Mouse (Mus musculus): ENCODE measurements at regions not wholly inside any gene's neighbourhood (a gene's known extent, or its start where the extent isn't known, plus 50 kb on each side); places are given as distances from the start of the nearest gene placed in this dataset.

- 70% methylated on average over 15 of the region's 15 CpGs for WGBS
- Histone ChIP-seq H3K36me3 (no peaks in the 10 kb centered on the region), H3K27me3 (ENCODE audit: insufficient read depth, poor library complexity, severe bottlenecking) (no peaks in the 10 kb centered on the region), H3K27ac (0 out of 2 replicates have a peak overlapping the region, but pooled peaks have one; percentile 30), H3K4me3 (no peak overlapping the region), H3K4me1 (no peaks in the 10 kb centered on the region), H3K9me3 (no peaks in the 10 kb centered on the region)
- no peak for DNase-seq (ENCODE audit: low spot score)
These were observed 648.5 kb downstream of the Epha4 start for GRCm38 (mm10) chr1:76866304-76866968.

GRCm38 (mm10) chr1:76873207-76873606 lies 641.7 kb downstream of the Epha4 start:
- Histone ChIP-seq H3K36me3 (no peaks in the 10 kb centered on the region), H3K4me3 (no peak overlapping the region), H3K9me3 (no peaks in the 10 kb centered on the region), H3K27me3 (ENCODE audit: insufficient read depth, poor library complexity, severe bottlenecking) (no peaks in the 10 kb centered on the region), H3K27ac (no peak overlapping the region), H3K4me1 (no peaks in the 10 kb centered on the region)
- WGBS, result 87% methylated on average over 4 of the region's 4 CpGs
- DNase-seq (ENCODE audit: low spot score), result no peak

DNA sequence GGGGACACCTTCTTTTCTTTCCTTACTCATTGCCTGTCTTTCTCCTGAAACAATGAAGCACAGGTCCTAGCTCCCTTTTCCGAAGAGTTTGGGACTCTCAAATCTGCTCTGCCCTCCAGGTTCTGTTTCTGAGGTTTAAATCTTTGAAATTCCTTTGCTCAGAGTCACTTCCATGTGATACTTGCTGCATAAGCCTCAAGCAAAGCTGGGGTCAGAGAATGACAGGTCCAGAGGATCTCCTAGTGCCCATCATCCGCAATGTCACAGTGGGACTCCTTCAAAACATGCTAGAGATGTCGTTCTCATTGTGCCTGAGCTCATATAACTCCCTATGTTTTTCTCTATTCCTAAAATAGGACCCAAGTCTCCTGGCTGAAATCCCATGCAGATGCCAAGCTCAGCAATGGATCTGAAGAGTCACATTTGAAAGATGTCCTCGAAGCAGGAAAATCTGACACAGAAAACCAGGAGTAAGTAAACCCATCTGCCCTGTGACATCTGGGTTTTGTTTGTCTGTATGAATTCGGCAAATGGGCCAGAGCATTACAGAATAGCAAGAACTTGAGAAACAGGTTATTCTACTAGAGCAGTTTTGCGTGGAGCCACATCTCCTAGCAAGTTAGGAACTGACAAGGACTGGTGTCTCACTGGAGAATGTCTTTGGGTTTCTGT lies 634.6 kb downstream of the Epha4 start:
- Histone ChIP-seq H3K27me3 (ENCODE audit: insufficient read depth, poor library complexity, severe bottlenecking) (no peaks in the 10 kb centered on the region), H3K27ac (no peak overlapping the region), H3K9me3 (no peaks in the 10 kb centered on the region), H3K4me1 (no peaks in the 10 kb centered on the region), H3K36me3 (no peaks in the 10 kb centered on the region), H3K4me3 (no peak overlapping the region)
- WGBS, result 75% methylated on average over 6 of the region's 6 CpGs
- DNase-seq (ENCODE audit: low spot score), result no peak

- Histone ChIP-seq H3K36me3 (no peaks in the 10 kb centered on the region), H3K27ac (no peak overlapping the region)
These were observed 634.1 kb downstream of the Epha4 start for GRCm38 (mm10) chr1:76880783-76881145.

DNA sequence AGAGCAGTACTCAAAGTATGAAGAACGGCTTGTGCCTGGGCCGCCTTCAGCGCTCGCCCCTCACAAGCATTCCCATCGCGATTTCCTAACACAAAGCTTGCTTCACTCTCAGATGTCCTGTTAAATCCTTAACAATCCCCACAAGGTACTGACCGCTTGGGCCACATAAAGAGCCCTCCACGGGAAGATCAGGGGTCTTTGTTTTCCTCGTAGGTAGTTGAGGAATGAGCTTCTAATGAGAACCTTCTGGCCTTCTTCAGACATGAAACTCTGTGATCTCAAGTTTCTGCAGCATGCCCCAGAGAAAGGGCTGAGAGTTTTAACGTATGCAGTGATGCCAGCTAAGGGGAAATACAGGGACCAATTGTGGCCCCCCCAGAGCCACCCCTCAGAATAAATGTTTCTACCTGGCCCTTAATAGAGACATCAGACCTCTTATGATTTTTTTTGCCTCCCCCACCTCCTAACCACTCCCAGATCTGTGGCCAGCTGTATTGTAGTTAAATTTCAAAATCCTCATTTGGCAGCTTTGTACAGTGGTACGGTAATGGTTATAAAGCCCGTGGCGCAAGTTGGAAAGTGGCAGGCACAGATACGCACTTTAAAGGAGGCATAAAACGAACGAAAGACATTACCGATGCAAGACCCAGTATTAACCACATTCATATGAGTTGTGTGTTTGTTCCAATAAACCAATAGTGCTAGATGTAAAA lies 618.6 kb downstream of the Epha4 start:
- Histone ChIP-seq H3K4me3 (no peak overlapping the region), H3K4me1 (no peaks in the 10 kb centered on the region), H3K36me3 (no peaks in the 10 kb centered on the region), H3K9me3 (no peaks in the 10 kb centered on the region), H3K27me3 (ENCODE audit: insufficient read depth, poor library complexity, severe bottlenecking) (no peaks in the 10 kb centered on the region), H3K27ac (no peak overlapping the region)
- 76% methylated on average over 17 of the region's 17 CpGs for WGBS
- DNase-seq (ENCODE audit: low spot score), result no peak

More at GRCm38 (mm10) chr1:76880783-76881145, 634.1 kb downstream of the Epha4 start:
- 55% methylated on average over 4 of the region's 4 CpGs for WGBS
- DNase-seq (ENCODE audit: low spot score), result no peak
- H3K27me3 ChIP-seq (ENCODE audit: insufficient read depth, poor library complexity, severe bottlenecking), result no peaks in the 10 kb centered on the region
- H3K9me3 ChIP-seq, result no peaks in the 10 kb centered on the region
- H3K4me1 ChIP-seq, result no peaks in the 10 kb centered on the region
- H3K4me3 ChIP-seq, result no peak overlapping the region

DNA sequence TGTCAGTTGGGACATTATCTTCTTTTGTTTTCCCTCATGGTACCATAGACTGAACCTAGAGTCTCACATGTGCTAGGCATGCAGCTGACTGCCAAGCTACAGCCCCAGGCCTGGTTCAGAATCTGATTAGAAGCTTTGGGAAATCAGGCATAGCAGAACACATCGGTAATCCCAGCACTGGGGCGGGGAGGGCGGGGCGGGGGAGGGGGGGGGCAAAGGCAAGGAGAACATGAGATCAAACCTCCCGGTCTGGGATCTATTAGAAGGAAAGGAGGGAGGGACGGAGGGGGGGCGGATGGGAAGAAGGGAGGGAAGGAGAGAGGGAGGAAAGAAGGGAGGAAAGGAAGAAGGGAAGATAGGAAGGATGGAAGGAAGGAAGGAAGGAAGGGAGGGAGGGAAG lies 617.5 kb downstream of the Epha4 start:
- Histone ChIP-seq H3K9me3 (no peaks in the 10 kb centered on the region), H3K36me3 (no peaks in the 10 kb centered on the region), H3K4me1 (no peaks in the 10 kb centered on the region), H3K27me3 (ENCODE audit: insufficient read depth, poor library complexity, severe bottlenecking) (no peaks in the 10 kb centered on the region), H3K4me3 (no peak overlapping the region), H3K27ac (no peak overlapping the region)
- 68% methylated on average over 5 of the region's 7 CpGs for WGBS
- DNase-seq (ENCODE audit: low spot score), result no peak

DNA sequence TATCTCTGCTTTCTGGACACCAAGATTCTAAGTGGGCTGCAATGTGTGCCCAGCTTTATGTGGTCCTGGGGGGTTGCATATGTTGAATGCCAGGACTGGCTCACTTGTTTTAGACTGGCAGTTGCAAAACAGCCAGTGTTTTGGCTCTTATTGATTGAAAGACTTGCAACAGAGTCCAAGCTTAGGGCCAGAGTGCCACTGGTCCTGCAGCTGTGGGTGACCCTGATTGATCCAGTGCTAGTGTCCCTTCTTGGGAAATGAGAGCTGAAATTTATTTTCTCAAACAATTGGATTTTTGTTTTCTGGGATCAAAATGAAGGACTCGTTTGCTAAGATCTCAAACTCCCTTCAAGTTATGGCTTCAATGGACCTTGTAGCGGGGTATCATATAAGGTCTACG lies 603.4 kb downstream of the Epha4 start:
- H3K36me3 ChIP-seq, result no peaks in the 10 kb centered on the region
- H3K27me3 ChIP-seq (ENCODE audit: insufficient read depth, poor library complexity, severe bottlenecking), result no peaks in the 10 kb centered on the region
- WGBS, result 85% methylated on average over 3 of the region's 3 CpGs
- H3K4me3 ChIP-seq, result no peak overlapping the region
- H3K4me1 ChIP-seq, result no peaks in the 10 kb centered on the region
- H3K9me3 ChIP-seq, result no peaks in the 10 kb centered on the region
- no peak for DNase-seq (ENCODE audit: low spot score)
- no peak overlapping the region for H3K27ac ChIP-seq

DNA sequence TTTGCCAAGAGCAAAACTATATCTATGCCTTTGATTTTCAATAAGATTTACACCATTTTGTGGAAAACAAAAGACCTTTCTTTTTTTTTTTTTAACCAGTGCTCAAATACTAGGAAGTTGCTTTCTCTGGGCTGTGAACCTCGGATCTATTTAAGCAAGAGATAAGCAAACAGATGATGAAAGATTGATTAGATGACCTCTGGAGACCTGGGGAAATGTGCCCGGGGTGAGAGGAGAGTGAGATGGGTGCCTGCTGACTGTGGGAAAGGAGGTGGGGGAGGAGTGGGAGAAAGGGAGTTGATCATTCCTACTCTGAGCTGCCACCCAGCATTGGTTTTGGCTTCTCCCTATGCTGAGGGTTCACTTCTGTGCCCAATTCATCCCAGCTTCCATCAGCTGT lies 595.3 kb downstream of the Epha4 start:
- Histone ChIP-seq H3K4me3 (no peak overlapping the region), H3K9me3 (no peaks in the 10 kb centered on the region), H3K27me3 (ENCODE audit: insufficient read depth, poor library complexity, severe bottlenecking) (no peaks in the 10 kb centered on the region), H3K27ac (no peak overlapping the region), H3K4me1 (no peaks in the 10 kb centered on the region), H3K36me3 (no peaks in the 10 kb centered on the region)
- DNase-seq (ENCODE audit: low spot score), result no peak
- 13% methylated on average over 2 of the region's 2 CpGs for WGBS

DNA sequence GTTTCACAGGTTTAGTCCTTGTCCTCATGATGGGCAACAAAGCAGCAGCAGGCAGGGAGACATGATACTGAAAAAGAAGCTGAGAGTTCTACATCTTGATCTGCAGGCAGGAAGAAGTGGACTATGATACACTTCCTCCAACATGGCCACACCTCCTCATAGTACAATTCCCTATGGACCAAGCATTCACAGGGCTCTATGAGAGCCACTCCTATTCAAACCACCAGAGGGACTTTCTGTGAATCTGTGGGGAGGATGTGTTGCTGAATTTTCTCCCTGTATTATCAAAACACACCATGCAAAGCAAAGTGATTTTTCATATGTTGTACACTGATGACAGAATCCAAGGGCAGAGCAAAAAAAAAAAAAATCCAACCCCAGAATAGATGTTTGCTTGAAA lies 594.3 kb downstream of the Epha4 start:
- H3K27me3 ChIP-seq (ENCODE audit: insufficient read depth, poor library complexity, severe bottlenecking), result no peaks in the 10 kb centered on the region
- H3K4me3 ChIP-seq, result no peak overlapping the region
- H3K36me3 ChIP-seq, result no peaks in the 10 kb centered on the region
- no peak for DNase-seq (ENCODE audit: low spot score)
- H3K9me3 ChIP-seq, result no peaks in the 10 kb centered on the region
- H3K27ac ChIP-seq, result no peak overlapping the region
- no peaks in the 10 kb centered on the region for H3K4me1 ChIP-seq

- Histone ChIP-seq H3K27ac (no peak overlapping the region), H3K4me1 (no peaks in the 10 kb centered on the region), H3K9me3 (no peaks in the 10 kb centered on the region), H3K36me3 (no peaks in the 10 kb centered on the region), H3K4me3 (no peak overlapping the region), H3K27me3 (ENCODE audit: insufficient read depth, poor library complexity, severe bottlenecking) (no peaks in the 10 kb centered on the region)
- WGBS, result 87% methylated on average over 5 of the region's 5 CpGs
- no peak for DNase-seq (ENCODE audit: low spot score)
These were observed 587.8 kb downstream of the Epha4 start for GRCm38 (mm10) chr1:76927041-76927440.

DNA sequence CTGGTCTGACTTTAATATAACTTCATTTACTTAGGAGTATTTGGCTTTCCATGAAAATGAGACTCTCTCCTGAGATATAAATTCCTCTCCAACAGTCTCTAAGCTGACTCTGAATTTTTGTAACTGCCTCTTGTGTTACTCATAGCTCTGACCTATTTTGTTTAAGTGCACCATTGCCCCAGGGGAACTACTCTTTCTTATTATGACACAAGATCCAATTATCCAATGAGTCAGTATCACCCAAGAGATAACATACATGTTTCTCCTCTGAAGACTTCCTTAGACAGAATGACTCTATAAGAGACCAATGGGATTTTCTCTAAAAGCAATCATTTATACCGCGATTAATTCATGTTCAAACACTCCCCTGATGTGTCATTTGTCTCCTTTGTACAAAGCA lies 586.9 kb downstream of the Epha4 start:
- Histone ChIP-seq H3K9me3 (no peaks in the 10 kb centered on the region), H3K27me3 (ENCODE audit: insufficient read depth, poor library complexity, severe bottlenecking) (no peaks in the 10 kb centered on the region), H3K36me3 (no peaks in the 10 kb centered on the region), H3K27ac (no peak overlapping the region), H3K4me1 (no peaks in the 10 kb centered on the region), H3K4me3 (no peak overlapping the region)
- no peak for DNase-seq (ENCODE audit: low spot score)
- WGBS, result 74% methylated on average over 2 of the region's 2 CpGs

DNA sequence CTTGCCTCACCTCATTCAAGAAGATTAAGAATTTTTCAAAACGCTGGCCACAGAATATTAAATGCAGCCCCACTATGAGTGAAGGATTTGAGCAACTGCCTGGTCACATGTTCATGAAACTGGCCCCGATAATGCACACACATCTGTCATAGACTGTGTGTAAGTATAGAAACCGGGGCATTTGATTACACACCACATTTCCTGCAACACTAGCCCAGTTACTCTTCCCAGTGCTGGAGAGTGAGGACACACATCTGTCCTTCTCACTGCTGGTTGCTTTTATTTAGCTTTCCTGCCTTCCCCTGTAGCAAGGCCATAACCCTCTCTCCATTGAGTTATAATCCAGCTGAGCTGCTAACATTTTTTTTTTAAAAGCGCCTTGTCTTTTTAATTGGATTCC lies 581.4 kb downstream of the Epha4 start:
- no peaks in the 10 kb centered on the region for H3K27me3 ChIP-seq (ENCODE audit: insufficient read depth, poor library complexity, severe bottlenecking)
- H3K36me3 ChIP-seq, result no peaks in the 10 kb centered on the region

DNA sequence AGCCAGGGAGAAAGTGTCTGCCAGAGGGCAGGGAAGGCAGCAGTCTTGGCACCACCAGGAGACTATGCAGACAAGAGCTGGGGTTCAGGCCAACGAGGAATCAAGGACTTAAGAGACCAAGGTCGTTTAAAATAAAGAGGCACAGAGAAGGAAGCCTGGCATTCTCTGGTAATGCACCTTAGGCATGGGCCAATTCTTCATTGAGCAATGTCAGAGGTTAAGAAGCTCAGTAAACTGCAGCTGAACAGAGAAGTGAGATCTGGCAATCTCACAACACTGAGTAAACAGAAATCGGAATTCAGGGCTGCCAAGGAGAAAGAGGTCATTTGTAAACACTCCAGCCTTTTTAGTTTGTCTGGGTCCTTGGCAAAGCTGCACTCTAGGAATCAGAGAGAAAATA lies 572.2 kb downstream of the Epha4 start:
- Histone ChIP-seq H3K4me1 (no peaks in the 10 kb centered on the region), H3K9me3 (no peaks in the 10 kb centered on the region), H3K27ac (no peak overlapping the region), H3K36me3 (no peaks in the 10 kb centered on the region), H3K4me3 (no peak overlapping the region), H3K27me3 (ENCODE audit: insufficient read depth, poor library complexity, severe bottlenecking) (no peaks in the 10 kb centered on the region)
- no peak for DNase-seq (ENCODE audit: low spot score)
- 35% methylated on average over 3 of the region's 3 CpGs for WGBS

More for the DNA sequence above, 581.4 kb downstream of the Epha4 start:
- 84% methylated on average over 4 of the region's 4 CpGs for WGBS
- DNase-seq (ENCODE audit: low spot score), result no peak
- Histone ChIP-seq H3K9me3 (no peaks in the 10 kb centered on the region), H3K27ac (no peak overlapping the region), H3K4me3 (no peak overlapping the region), H3K4me1 (no peaks in the 10 kb centered on the region)
